Mouse (Mus musculus): ENCODE measurements around the gene Irs2.

DNA sequence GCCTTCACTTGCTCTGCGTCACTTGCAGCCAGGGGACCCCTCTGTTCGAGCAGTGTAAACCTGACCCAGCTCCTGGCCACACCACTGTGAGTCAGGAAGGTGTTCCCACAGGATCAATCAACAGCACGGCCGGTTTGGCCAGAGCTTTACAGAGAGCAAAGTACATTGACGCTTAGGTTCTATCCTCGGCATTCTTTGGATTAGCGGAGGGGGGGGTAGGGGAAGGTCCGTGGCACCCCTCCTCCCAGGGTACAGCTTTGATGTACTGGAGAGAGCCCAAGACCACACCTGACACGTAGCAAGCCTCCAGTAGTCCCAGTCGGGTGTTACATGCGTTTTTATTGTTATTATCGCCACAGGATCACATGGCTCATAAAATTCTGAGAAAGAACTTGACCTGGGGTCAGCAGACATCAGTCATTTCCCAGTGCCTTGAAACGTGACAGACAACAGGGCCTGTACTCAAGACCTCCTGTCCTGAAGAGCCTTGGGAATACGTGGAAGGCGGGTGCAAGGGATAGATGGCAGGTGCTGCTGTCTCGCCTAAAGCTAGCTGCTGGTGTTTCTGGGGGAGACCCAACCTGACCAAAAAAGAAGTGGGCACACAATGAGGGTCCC, 47.4 kb upstream of the Irs2 start:
- no peak for TF ChIP-seq POLR2A (IDR thresholded peaks at IDR 0.05; ENCODE audit: borderline replicate concordance, low read depth, low read length)
- no peak for TF ChIP-seq CTCF (IDR thresholded peaks at IDR 0.05; ENCODE audit: low read depth, low read length)

Data from bone marrow macrophage, adult 2 months (primary cell).